In the genomic region with DNA sequence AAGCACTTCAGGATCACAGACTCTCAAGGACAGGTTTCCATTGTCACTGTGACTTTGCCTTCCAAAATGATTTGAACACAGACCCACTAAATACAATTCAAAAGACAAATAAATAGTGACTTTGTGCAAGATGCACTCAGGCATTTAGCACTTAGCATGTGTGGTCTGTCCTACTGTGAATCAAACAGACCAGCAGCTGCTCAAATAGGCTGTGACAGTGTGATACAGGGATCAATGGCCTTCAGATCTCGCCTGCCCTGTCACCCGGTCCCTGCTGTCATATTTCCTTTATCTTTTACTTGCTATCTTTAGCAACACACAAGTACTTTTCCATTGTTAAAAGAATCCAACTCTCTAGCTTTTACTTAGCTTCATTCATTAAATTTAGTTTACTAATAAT, we compare ENCODE assay signal across 22 mouse cellular contexts. TPM values are rescaled to one million over a fixed set of nuclear protein-coding genes. Genes with fewer than 3 reads are reported as not detected.
DNase-seq lines count a peak whose midpoint lies in the region; ATAC-seq and TF ChIP-seq lines count a peak whose summit lies in the region.
"Had no signal": no experiment of that assay in that cellular context is flagged by ENCODE, and none has a peak within 500 bp of the region (broad histone marks: within the 10 kb centered on the region; RNA-seq: fewer than 3 reads in every experiment).

No protein-coding gene starts in this region.

- WGBS in forebrain, embryonic 14.5 days: 65% methylated on average over 2 of the region's 2 CpGs
- 59% methylated on average over 2 of the region's 2 CpGs for WGBS in forebrain, embryonic 11.5 days
- WGBS in heart, embryonic 10.5 days: 20% methylated on average over 2 of the region's 2 CpGs
- WGBS in heart, embryonic 16.5 days: 17% methylated on average over 2 of the region's 2 CpGs
- 43% methylated on average over 2 of the region's 2 CpGs for WGBS in midbrain, embryonic 15.5 days
- 28% methylated on average over 2 of the region's 2 CpGs for WGBS in midbrain, postnatal 0 days

- no peak overlapping the region for H3K4me3 ChIP-seq in forebrain, embryonic 14.5 days (ENCODE audit: low read depth, low read length)
- no peak overlapping the region for H3K4me3 ChIP-seq in forebrain, embryonic 11.5 days (ENCODE audit: low read depth, low read length)
- H3K4me3 ChIP-seq in heart, embryonic 10.5 days: no peak overlapping the region
- H3K4me3 ChIP-seq in heart, embryonic 16.5 days (ENCODE audit: low read length): no peak overlapping the region
- H3K4me3 ChIP-seq in midbrain, embryonic 15.5 days: no peak overlapping the region
- H3K4me3 ChIP-seq in midbrain, postnatal 0 days (ENCODE audit: low read depth, low read length): no peak overlapping the region
- H3K4me3 ChIP-seq: embryonic facial prominence, embryonic 12.5 days; hindbrain, embryonic 13.5 days had no signal

- no peaks in the 10 kb centered on the region for H3K36me3 ChIP-seq in forebrain, embryonic 14.5 days (ENCODE audit: control insufficient read depth, insufficient read depth, low read length)
- no peaks in the 10 kb centered on the region for H3K36me3 ChIP-seq in forebrain, embryonic 11.5 days (ENCODE audit: control insufficient read depth, insufficient read depth, low read length)
- H3K36me3 ChIP-seq in heart, embryonic 10.5 days: no peaks in the 10 kb centered on the region
- H3K36me3 ChIP-seq in heart, embryonic 16.5 days (ENCODE audit: control insufficient read depth, insufficient read depth): no peaks in the 10 kb centered on the region
- H3K36me3 ChIP-seq in midbrain, embryonic 15.5 days (replicated peaks): no peaks in the 10 kb centered on the region
- H3K36me3 ChIP-seq in midbrain, postnatal 0 days (ENCODE audit: insufficient read depth, low read length): no peaks in the 10 kb centered on the region
- H3K36me3 ChIP-seq: embryonic facial prominence, embryonic 12.5 days; hindbrain, embryonic 13.5 days had no signal

- ATAC-seq in forebrain, embryonic 14.5 days: no peak; the same call in 1 of the 2 replicates
- no peak for ATAC-seq in forebrain, embryonic 11.5 days (replicated peaks; ENCODE audit: low FRiP score)
- no peak for ATAC-seq in heart, embryonic 16.5 days (replicated peaks; ENCODE audit: extremely low read depth, insufficient read depth, low FRiP score)
- peak; percentile 80 for ATAC-seq in midbrain, embryonic 15.5 days (replicated peaks)
- ATAC-seq in midbrain, postnatal 0 days (ENCODE audit: low FRiP score): no peak
- ATAC-seq: forebrain, embryonic 16.5 days; hindbrain, postnatal 0 days had no signal

- no peak for TF ChIP-seq CTCF in midbrain, postnatal 0 days (IDR thresholded peaks at IDR 0.05)

- no peaks in the 10 kb centered on the region for H3K9me3 ChIP-seq in forebrain, embryonic 14.5 days (replicated peaks; ENCODE audit: control insufficient read depth, low read length)
- H3K9me3 ChIP-seq in forebrain, embryonic 11.5 days (ENCODE audit: control insufficient read depth, low read length): no peaks in the 10 kb centered on the region
- no peaks in the 10 kb centered on the region for H3K9me3 ChIP-seq in heart, embryonic 10.5 days
- H3K9me3 ChIP-seq in heart, embryonic 16.5 days (replicated peaks; ENCODE audit: control insufficient read depth, low read length): no peaks in the 10 kb centered on the region
- H3K9me3 ChIP-seq in midbrain, embryonic 15.5 days: no peaks in the 10 kb centered on the region
- H3K9me3 ChIP-seq in midbrain, postnatal 0 days (ENCODE audit: low read length): no peaks in the 10 kb centered on the region
- H3K9me3 ChIP-seq: embryonic facial prominence, embryonic 12.5 days; hindbrain, embryonic 13.5 days had no signal

- H3K4me2 ChIP-seq in forebrain, embryonic 14.5 days (ENCODE audit: low read length): no peak overlapping the region
- no peak overlapping the region for H3K4me2 ChIP-seq in forebrain, embryonic 11.5 days (ENCODE audit: low read depth, low read length, severe bottlenecking)
- H3K4me2 ChIP-seq in heart, embryonic 16.5 days (ENCODE audit: low read depth, low read length): no peak overlapping the region
- H3K4me2 ChIP-seq in midbrain, embryonic 15.5 days: no peak overlapping the region
- no peak overlapping the region for H3K4me2 ChIP-seq in midbrain, postnatal 0 days (ENCODE audit: low read depth, low read length, poor library complexity, severe bottlenecking)
- H3K4me2 ChIP-seq: embryonic facial prominence, embryonic 12.5 days; hindbrain, embryonic 13.5 days had no signal

- H3K9ac ChIP-seq in forebrain, embryonic 14.5 days (ENCODE audit: low read length): no peak overlapping the region
- H3K9ac ChIP-seq in forebrain, embryonic 11.5 days (ENCODE audit: low read length): no peak overlapping the region
- no peak overlapping the region for H3K9ac ChIP-seq in heart, embryonic 16.5 days (ENCODE audit: low read length)
- no peak overlapping the region for H3K9ac ChIP-seq in midbrain, embryonic 15.5 days
- no peak overlapping the region for H3K9ac ChIP-seq in midbrain, postnatal 0 days (replicated peaks; ENCODE audit: low read length, poor library complexity, severe bottlenecking)
- H3K9ac ChIP-seq: embryonic facial prominence, embryonic 12.5 days; hindbrain, embryonic 13.5 days had no signal

- no peaks in the 10 kb centered on the region for H3K27me3 ChIP-seq in forebrain, embryonic 14.5 days (replicated peaks; ENCODE audit: control insufficient read depth, insufficient read depth, low read length)
- no peaks in the 10 kb centered on the region for H3K27me3 ChIP-seq in forebrain, embryonic 11.5 days (ENCODE audit: control insufficient read depth, insufficient read depth, low read length)
- no peaks in the 10 kb centered on the region for H3K27me3 ChIP-seq in heart, embryonic 10.5 days (ENCODE audit: insufficient read depth, poor library complexity, severe bottlenecking)
- H3K27me3 ChIP-seq in heart, embryonic 16.5 days (ENCODE audit: control insufficient read depth, insufficient read depth, low read length): no peaks in the 10 kb centered on the region
- H3K27me3 ChIP-seq in midbrain, embryonic 15.5 days (replicated peaks): no peaks in the 10 kb centered on the region
- no peaks in the 10 kb centered on the region for H3K27me3 ChIP-seq in midbrain, postnatal 0 days (ENCODE audit: insufficient read depth, low read length)
- H3K27me3 ChIP-seq: embryonic facial prominence, embryonic 12.5 days; hindbrain, embryonic 13.5 days had no signal

- H3K27ac ChIP-seq in forebrain, embryonic 14.5 days (ENCODE audit: low read depth, low read length): no peak overlapping the region
- no peak overlapping the region for H3K27ac ChIP-seq in forebrain, embryonic 11.5 days (ENCODE audit: low read depth, low read length)
- peak overlapping the region; percentile 49 for H3K27ac ChIP-seq in heart, embryonic 10.5 days
- 0 out of 2 replicates have a peak overlapping the region, but pooled peaks have one; percentile 21 for H3K27ac ChIP-seq in heart, embryonic 16.5 days (ENCODE audit: low read length)
- H3K27ac ChIP-seq in midbrain, embryonic 15.5 days: no peak overlapping the region
- no peak overlapping the region for H3K27ac ChIP-seq in midbrain, postnatal 0 days (ENCODE audit: low read depth, low read length)
- H3K27ac ChIP-seq: embryonic facial prominence, embryonic 12.5 days; hindbrain, embryonic 13.5 days; hindbrain, postnatal 0 days had no signal

- no peaks in the 10 kb centered on the region for H3K4me1 ChIP-seq in forebrain, embryonic 14.5 days (ENCODE audit: control insufficient read depth, insufficient read depth, low read length)
- H3K4me1 ChIP-seq in forebrain, embryonic 11.5 days (replicated peaks; ENCODE audit: control insufficient read depth, insufficient read depth, low read length): no peaks in the 10 kb centered on the region
- peaks cover 9% of the 10 kb centered on the region; the same call in 1 of the 2 replicates for H3K4me1 ChIP-seq in heart, embryonic 10.5 days
- peaks cover 10% of the 10 kb centered on the region for H3K4me1 ChIP-seq in heart, embryonic 16.5 days (ENCODE audit: control insufficient read depth, insufficient read depth, low read length)
- no peaks in the 10 kb centered on the region for H3K4me1 ChIP-seq in midbrain, embryonic 15.5 days
- H3K4me1 ChIP-seq in midbrain, postnatal 0 days (ENCODE audit: insufficient read depth, low read length): no peaks in the 10 kb centered on the region
- H3K4me1 ChIP-seq: embryonic facial prominence, embryonic 12.5 days; hindbrain, embryonic 13.5 days had no signal

- peak; percentile 25 for DNase-seq in forebrain, embryonic 14.5 days (ENCODE audit: low spot score)
- DNase-seq in forebrain, embryonic 11.5 days (ENCODE audit: low spot score): no peak
- DNase-seq in heart, embryonic 10.5 days (ENCODE audit: low spot score): no peak
- DNase-seq in heart, adult 8-10 months (ENCODE audit: low spot score): no peak
- no peak for DNase-seq in heart, postnatal 4 days
- DNase-seq in midbrain, postnatal 0 days (ENCODE audit: low spot score): no peak
- DNase-seq: adrenal gland, postnatal 10 days; cerebellum, adult 11-12 months; cerebellum, adult 9-10 months; cerebellum, postnatal 25 days; gastrocnemius, postnatal 14 days; kidney, adult 11 months; kidney, adult 9 months had no signal

RNA-seq across cellular contexts. Expression of gene Chrm2, which starts 31.8 kb away (rescaled TPM):
- polyA plus RNA-seq in forebrain, embryonic 14.5 days (2014; fragmentation: Nextera tagmentation; extraction: Ambion mirVana): 1.8 and 2.9 TPM in 2 replicates
- 0.36 and 0.63 TPM in 2 replicates for polyA plus RNA-seq in forebrain, embryonic 11.5 days (2014; fragmentation: Nextera tagmentation; extraction: Ambion mirVana)
- polyA plus RNA-seq in heart, embryonic 10.5 days (2016; fragmentation: Nextera tagmentation; extraction: Ambion mirVana): 2.0 and 4.7 TPM in 2 replicates
- 10 to 100 TPM; 74.3 to 94.1 (median 86.7) TPM for total RNA-seq in heart, adult 8-10 months (2022)
- polyA plus RNA-seq in heart, embryonic 16.5 days (2015; fragmentation: Nextera tagmentation; extraction: Ambion mirVana): 17.9 and 19.0 TPM in 2 replicates
- 10 to 100 TPM; 35.3 to 40.0 TPM for total RNA-seq in heart, postnatal 4 days (2021)
- polyA plus RNA-seq in midbrain, embryonic 15.5 days (2015; fragmentation: Nextera tagmentation; extraction: Ambion mirVana): 7.1 and 7.8 TPM in 2 replicates
- total RNA-seq in midbrain, postnatal 0 days (2014; rRNA removed): 19.4 and 21.7 TPM in 2 replicates
- polyA plus RNA-seq in midbrain, postnatal 0 days (2015; fragmentation: Nextera tagmentation; extraction: Ambion mirVana): 6.8 and 7.5 TPM in 2 replicates
- total RNA-seq: hematopoietic stem cell, adult 5-6 weeks; MEL had no signal
- polyA plus RNA-seq: C2C12 had no signal

Comparison
In these comparisons a context has a peak if more than half of its experiments do, and no peak if none do; other contexts are left out.
1. H3K27ac ChIP-seq: peak in heart, embryonic 10.5 days (single experiment) and heart, embryonic 16.5 days (single experiment); none in forebrain, embryonic 14.5 days (single experiment), forebrain, embryonic 11.5 days (single experiment), midbrain, embryonic 15.5 days (single experiment) and midbrain, postnatal 0 days (single experiment).